Mouse (Mus musculus): Measurements from ENCODE around the gene Mrpl9.

GRCm38 (mm10) chr3:94398217-94398616 lies 44.9 kb upstream of the Mrpl9 start, which contains the start of gene Lingo4:
- TF ChIP-seq CTCF (IDR thresholded peaks at IDR 0.05; ENCODE audit: low read depth) (no peak), EP300 (IDR thresholded peaks at IDR 0.05; ENCODE audit: low read depth) (no peak)

Data from liver, embryonic 14.5 days (tissue).